Mouse (Mus musculus) yolk sac, embryonic 10.5 days (tissue): ENCODE data around the gene 4833427G06Rik.
"Not testable (repeated sequence)": the region's sequence is repeated elsewhere in the genome, so short reads cannot be mapped to it uniquely, and the experiment has no call there.

Experiments used
- DNase-seq: peaks from one replicate; pipeline ENCODE4 v3.0.0-alpha.2; 2017; ENCODE audit warnings: low spot score

Gene 4833427G06Rik

GRCm38 (mm10) chr9:51101756-51102425, at the start of gene 4833427G06Rik:
TSS of gene 4833427G06Rik (minus strand) at chr9:51102078.
- DNase-seq, result peak; percentile 61

DNA sequence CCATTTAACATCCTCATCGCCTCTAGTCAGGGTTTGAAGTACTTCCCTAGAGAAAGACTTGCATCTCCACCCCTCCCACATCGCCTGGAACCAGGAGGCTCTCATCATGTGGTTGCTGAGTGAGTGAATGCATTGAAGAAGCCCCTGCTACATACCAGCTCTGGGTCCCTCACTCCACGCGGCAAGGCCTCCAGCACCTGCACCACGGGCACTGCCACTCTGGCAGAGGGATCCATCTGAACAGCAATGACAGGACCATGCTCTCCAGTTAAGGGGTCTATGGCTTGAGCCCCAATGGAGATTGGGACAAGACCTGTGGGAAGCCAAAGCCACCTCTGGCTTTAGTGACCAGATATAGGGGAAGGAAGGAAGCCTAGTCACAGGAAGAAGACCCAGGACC, 45.4 kb upstream of the 4833427G06Rik start:
- no peak for DNase-seq

DNA sequence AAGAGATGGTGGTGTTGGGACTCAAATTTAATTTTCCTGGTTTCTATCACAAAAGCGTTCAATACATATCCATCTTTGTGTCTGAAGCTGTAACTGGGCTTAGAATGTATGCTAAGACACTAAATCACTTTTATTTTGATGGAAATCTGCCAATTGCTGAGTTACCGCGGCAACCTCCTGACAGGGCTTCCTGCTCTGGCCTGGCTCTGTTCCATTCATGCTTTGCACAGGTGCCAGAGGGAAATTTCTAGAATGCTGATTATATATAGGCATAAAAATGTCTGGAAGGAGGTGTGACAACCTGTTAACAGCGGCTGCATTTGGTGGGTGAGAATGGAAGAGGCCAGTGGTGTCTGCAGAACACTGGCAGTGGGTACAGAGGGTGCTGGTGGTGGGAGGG, 44.6 kb upstream of the 4833427G06Rik start:
- no peak for DNase-seq

DNA sequence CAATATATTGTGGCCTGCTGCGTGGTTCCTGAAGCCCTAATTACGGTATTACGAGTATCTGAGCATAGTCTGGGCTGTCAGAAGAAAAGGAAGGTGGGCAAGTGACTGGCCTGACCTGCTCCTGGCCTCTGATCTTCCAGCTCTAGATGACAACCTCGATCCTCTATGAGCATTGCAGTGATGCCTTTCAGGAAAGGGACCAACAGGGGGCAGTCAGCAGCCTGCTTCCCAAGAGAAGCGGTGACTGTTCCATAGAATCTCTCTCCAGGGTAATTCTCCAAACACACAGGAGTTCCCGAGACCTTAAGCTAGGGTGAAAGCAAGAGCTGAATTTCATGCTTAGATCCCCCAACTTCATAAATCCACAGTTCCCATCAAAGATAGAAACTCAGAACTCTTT, 42.3 kb upstream of the 4833427G06Rik start:
- DNase-seq, result no peak

DNA sequence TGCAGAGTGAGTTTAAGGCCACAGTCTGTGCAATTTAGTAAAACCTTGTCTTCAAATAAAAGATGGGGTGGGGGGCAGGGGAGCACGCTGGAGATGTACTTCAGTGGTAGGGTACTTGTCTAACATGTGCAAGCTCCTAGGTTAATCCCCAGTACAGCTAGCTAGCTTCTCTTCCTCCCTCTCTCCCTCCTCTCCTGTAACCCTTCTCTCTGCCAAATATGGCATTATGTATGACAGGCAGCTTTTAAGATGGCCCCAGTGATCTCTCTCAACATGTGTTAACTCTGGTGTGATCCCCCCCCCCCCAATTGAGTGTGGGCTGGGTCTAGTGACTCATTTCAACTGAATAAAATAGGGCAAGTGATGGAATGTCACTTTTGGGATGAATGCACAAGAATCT, 41.6 kb upstream of the 4833427G06Rik start:
- DNase-seq, result no peak

GRCm38 (mm10) chr9:51140711-51141110, 38.8 kb upstream of the 4833427G06Rik start:
- no peak for DNase-seq

- DNase-seq, result not testable (repeated sequence)
Measured at GRCm38 (mm10) chr9:51139401-51139800, 37.5 kb upstream of the 4833427G06Rik start.

GRCm38 (mm10) chr9:51138301-51138700, 36.4 kb upstream of the 4833427G06Rik start:
- DNase-seq, result no peak

- no peak for DNase-seq
Measured at GRCm38 (mm10) chr9:51137836-51138235, 36.0 kb upstream of the 4833427G06Rik start.

GRCm38 (mm10) chr9:51137432-51137831, 35.6 kb upstream of the 4833427G06Rik start:
- DNase-seq, result no peak

DNA sequence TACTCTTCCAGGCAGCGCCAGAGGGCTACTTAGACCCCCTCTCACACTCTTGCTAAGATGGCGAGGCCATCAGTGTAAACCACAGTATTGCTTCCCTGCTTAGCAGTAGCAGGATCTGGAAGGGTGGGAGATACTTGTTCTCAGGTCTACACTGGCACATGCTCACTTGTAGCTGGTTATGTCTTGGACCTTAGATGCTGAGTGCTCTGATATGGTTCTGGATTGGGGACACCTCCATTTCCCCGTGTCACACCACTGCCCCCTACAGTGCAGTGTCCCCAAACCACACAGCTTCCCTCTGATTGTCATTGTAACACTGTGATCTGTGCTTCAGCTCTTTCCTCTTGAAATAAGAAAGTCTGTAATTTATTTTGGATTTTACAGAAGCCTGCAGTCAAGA, 35.1 kb upstream of the 4833427G06Rik start:
- no peak for DNase-seq

DNA sequence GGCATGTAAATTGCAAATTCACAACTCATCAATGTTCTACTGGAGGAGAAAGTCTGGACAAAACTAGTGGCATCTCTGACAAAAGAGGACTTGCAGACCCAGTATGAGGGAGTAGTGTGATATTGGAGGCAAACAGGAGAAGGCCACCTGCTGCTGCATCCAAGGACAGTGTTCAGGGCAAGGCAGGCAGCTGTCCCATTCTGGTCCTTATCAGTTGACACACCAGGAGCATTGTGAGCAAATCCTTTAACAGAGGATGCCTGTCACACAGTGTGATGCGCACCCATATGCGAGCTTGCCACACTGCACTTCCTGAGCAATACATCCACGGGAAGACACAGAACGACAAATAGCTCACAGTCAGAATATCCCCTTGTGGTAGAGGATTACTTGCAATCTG, 12.9 kb upstream of the 4833427G06Rik start:
- DNase-seq, result no peak

DNA sequence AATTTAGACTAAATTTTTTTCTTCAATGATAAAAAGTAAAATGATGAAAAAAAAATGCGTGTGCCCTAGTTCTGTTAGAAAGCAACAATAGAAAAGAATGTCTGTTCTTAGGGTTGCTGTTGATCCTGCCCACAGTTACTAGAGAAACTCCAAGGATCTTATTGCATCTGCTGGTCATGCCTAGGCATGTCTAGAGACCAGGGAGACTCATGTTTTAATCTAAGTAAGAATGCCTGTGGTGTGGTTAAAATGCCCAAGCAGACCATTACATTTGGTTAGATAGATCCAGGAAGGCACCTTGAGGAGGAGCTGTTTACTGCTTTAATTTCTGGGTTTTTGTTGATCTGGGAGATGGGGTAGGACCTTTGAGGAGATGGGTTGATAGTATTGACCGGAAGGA, 3.9 kb upstream of the 4833427G06Rik start:
- DNase-seq, result no peak

DNA sequence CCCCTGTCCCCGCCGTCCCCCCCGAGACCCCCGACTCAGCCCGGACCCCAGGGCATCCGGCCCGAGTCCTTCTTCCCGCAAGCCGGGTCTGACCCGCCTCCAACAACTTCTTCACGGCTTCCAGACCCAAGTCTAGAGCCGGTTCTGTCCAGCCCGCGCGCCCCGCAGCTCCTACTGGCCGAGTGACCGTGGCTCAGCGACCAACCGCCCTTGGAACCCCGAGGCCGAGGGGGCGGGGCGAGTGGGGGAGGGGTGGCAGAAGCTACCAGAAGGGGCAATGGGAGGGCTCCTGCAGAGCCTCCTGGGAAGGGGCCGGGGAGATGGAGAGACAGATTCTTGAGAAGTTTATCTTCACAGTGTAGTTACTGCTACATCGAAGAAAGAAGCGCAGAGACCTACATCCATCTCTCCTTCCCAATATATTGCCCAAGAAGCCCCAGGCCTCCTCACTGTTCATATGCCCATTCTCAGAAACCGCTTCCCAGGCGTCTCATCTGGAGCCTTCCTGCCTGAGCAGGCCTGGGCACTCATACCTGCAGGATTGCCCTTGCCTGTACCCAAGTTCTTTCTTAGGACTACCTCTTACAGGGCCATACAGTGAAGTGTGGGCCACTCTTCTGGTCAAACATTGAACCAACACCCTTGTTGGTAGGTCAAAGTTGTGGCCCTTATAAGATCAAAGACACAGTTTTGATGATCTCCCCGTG, 2.1 kb upstream of the 4833427G06Rik start:
- peak; percentile 62 for DNase-seq

DNA sequence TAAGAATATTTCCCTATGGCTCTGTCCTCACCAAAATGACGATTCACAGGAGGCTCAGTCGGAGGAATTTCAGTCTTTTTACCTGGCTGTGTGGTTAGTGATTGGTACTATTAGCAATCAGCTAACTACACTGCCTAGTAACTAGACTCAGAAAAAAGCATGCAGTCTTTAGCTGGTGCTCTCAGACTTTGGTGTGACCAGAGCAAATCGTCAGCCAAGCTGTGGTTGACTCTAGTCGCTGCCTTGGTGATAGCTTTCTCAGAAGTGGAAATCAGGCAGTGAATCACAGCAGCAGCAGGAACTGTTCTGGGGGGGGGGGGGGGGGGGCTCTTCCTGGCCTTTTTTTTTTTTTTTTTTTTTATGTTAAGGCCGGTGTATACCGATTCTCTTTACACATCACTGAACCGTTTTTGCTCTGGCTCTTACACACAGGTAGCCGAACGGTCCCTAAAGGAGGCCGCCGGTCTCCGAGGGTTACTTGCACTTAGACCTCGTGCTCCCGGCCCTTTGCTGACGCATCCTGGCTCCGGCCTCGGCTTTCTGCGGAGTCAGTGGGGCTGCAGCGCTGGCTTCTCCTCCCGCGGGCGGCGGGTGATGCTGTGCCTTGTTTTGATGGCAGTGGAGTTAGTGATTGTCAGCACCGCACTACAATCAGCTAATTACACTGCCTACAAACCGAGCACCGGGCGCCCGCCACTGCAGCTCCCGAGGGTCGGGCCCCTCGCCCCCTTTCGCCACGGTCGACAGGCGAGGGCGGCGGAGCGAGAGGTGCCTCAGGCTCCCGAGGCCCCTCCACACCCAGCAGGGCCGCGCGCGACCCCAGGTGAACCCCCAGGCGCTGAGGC, 1.3 kb upstream of the 4833427G06Rik start:
- DNase-seq, result peak; percentile 49

DNA sequence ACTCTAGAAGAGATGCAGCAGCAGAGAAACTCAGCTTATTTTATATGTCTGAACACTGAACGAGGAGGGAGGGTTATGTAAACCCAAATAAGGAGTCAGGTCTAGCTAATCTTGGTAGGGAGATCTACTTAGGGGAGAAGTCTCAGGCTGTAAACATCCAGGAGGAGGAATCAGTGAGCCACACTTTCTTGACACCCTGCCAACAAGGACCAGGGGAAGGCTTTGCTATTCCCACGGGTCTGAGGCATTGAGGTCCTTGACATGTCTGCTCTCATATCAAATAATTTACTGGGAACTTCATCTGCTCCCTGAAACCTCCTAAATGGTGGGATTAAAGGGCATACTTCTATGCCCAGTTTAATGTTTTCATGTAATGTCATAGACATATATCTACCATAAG, 5.6 kb downstream of the 4833427G06Rik start:
- no peak for DNase-seq

DNA sequence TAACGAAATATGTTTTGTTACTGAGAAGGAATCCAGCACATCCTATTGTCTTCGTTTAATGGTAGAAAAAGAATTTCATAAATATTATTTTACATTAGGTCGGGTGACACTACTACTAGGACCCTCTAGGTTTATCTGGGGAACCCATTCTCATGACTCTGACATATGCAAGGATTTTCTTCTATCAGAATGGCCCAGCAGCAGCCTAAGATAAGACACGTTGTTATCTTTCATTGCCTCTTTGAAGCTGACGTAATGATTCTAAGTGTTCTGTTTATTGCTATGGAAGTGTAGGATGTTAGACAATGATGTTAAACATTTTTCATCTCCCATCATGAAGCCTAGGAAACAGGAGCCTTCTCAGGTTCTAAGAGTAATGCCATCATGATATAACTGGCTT, 8.2 kb downstream of the 4833427G06Rik start:
- no peak for DNase-seq

DNA sequence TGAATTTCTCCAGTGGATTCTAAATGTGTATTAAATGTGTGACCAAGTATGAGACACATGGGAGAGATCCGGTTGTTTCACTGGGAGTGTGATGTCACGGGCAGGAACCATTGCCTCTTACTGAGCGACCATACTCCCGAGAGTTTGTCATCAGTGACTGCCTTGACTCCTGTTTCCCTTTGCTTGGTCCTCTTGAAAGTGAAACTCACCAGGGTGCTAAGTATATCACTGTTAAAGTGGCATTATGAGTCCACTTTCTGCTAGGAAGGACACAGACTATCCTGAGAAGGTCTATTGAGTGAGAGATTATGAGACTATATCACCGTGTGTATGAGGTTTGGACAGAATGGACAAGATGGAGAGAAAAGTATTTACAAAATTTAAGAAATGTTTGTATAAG, 20.3 kb downstream of the 4833427G06Rik start:
- no peak for DNase-seq

GRCm38 (mm10) chr9:51076979-51077315, 24.9 kb downstream of the 4833427G06Rik start, which contains the start of gene Layn:
TSS of gene Layn (minus strand) at chr9:51077094.
- peak; percentile 88 for DNase-seq

GRCm38 (mm10) chr9:51076300-51076978, 25.4 kb downstream of the 4833427G06Rik start:
- peak; percentile 6 for DNase-seq

DNA sequence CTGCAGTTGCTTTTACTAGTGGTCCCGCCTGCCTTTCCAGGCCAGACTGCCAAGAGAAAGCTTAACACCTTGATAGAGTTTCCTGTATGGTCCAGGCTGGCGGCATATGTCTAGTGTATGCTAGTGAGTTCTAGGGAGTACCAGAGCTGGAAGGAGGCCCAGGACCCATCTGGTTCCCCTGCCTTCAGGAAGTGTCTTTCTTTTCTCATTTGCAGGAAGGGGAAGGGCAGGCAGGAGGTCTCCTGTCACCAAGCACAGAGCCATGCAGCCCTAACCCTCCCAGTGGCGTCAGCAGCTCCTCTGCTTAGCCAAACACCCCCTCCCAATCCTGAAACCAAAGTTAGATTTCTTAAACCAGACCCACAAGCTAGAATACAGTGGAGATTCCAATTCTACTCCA, 26.1 kb downstream of the 4833427G06Rik start:
- DNase-seq, result no peak

- no peak for DNase-seq
Measured at GRCm38 (mm10) chr9:51070801-51071200, 31.1 kb downstream of the 4833427G06Rik start.
